ENCODE assay signal across 8 mouse cellular contexts in genomic region chr2:37765082-37765483, GRCm38 (mm10). TPM values are rescaled to one million over a fixed set of nuclear protein-coding genes. Genes with fewer than 3 reads are reported as not detected.
DNase-seq lines count a peak whose midpoint lies in the region; ATAC-seq and TF ChIP-seq lines count a peak whose summit lies in the region.

No protein-coding gene starts in this region.

- peak overlapping the region; percentile 57; the same call in 1 of the 2 replicates for H3K9ac ChIP-seq in heart, embryonic 13.5 days
- H3K9ac ChIP-seq in CH12.LX (ENCODE audit: insufficient read depth, low read depth), result peak overlapping the region; percentile 5; the same call in 1 of the 2 replicates
- no peak overlapping the region for H3K9ac ChIP-seq in neural tube, embryonic 15.5 days (replicated peaks)
- no peak overlapping the region for H3K9ac ChIP-seq in stomach, postnatal 0 days (ENCODE audit: low read length)

- no peak for ATAC-seq in heart, embryonic 13.5 days (ENCODE audit: extremely low read depth, insufficient number of reproducible peaks, low FRiP score, low TSS enrichment)
- no peak for ATAC-seq in neural tube, embryonic 15.5 days (ENCODE audit: low FRiP score)
- ATAC-seq in stomach, postnatal 0 days (ENCODE audit: low FRiP score, low TSS enrichment), result no peak

- H3K79me2 ChIP-seq in CH12.LX (replicated peaks; ENCODE audit: control insufficient read depth, extremely low read depth, insufficient read depth, poor library complexity, severe bottlenecking), result no peaks in the 10 kb centered on the region

- H3K4me3 ChIP-seq in heart, embryonic 13.5 days, result no peak overlapping the region
- H3K4me3 ChIP-seq in CH12.LX (replicated peaks in 1 of 3; ENCODE audit: low read depth in 2 of 3, low read length in 2 of 3, poor library complexity in 1 of 3), result peak overlapping the region in 1 of 3 experiments; percentile 15
- no peak overlapping the region for H3K4me3 ChIP-seq in neural tube, embryonic 15.5 days (replicated peaks)
- H3K4me3 ChIP-seq in stomach, postnatal 0 days (ENCODE audit: low read depth, low read length), result no peak overlapping the region

- no peak; the same call in 1 of the 2 replicates for TF ChIP-seq RAD21 in CH12.LX (IDR thresholded peaks at IDR 0.05; ENCODE audit: low read depth, low read length)

- peaks cover 57% of the 10 kb centered on the region for H3K4me1 ChIP-seq in heart, embryonic 13.5 days
- H3K4me1 ChIP-seq in CH12.LX (ENCODE audit: control insufficient read depth in 1 of 2, insufficient read depth in 2 of 2), result peaks cover 49 to 67% of the 10 kb centered on the region in 2 experiments
- H3K4me1 ChIP-seq in neural tube, embryonic 15.5 days, result peaks cover 55% of the 10 kb centered on the region
- H3K4me1 ChIP-seq in stomach, postnatal 0 days (replicated peaks; ENCODE audit: control insufficient read depth, insufficient read depth), result no peaks in the 10 kb centered on the region; the same call in 1 of the 2 replicates

- peak overlapping the region; percentile 73 for H3K27ac ChIP-seq in heart, embryonic 13.5 days (replicated peaks)
- peak overlapping the region; percentile 85 for H3K27ac ChIP-seq in CH12.LX (ENCODE audit: insufficient read depth, low read depth)
- no peak overlapping the region for H3K27ac ChIP-seq in neural tube, embryonic 15.5 days (replicated peaks)
- no peak overlapping the region for H3K27ac ChIP-seq in stomach, postnatal 0 days (replicated peaks)

- in situ Hi-C loops in CH12.LX (cut with MboI; ENCODE audit: low pct_ligation_motif_present, low pct_unique_long_range_greater_than_20kb, low sequenced_read_pairs), result loop anchor here (10.0 kb wide), 1 partner anchor 180 kb away; no protein-coding TSS in a partner anchor

- no peaks in the 10 kb centered on the region for H3K36me3 ChIP-seq in heart, embryonic 13.5 days
- no peaks in the 10 kb centered on the region for H3K36me3 ChIP-seq in CH12.LX (replicated peaks in 1 of 2; ENCODE audit: control insufficient read depth in 1 of 2, insufficient read depth in 1 of 2, low read length in 1 of 2)
- H3K36me3 ChIP-seq in neural tube, embryonic 15.5 days, result no peaks in the 10 kb centered on the region
- no peaks in the 10 kb centered on the region for H3K36me3 ChIP-seq in stomach, postnatal 0 days (ENCODE audit: control insufficient read depth, insufficient read depth, low read length)

- DNase-seq in heart, adult 8-10 months (ENCODE audit: low spot score), result no peak
- DNase-seq in CH12.LX (ENCODE audit: extremely low read depth), result peak; percentile 72
- DNase-seq in induced T-regulatory cell, adult 2 months (ENCODE audit: low read depth), result peak; percentile 23
- no peak for DNase-seq in gastrocnemius, postnatal 25 days
- DNase-seq in stomach, postnatal 0 days (ENCODE audit: low spot score), result no peak
- no peak for DNase-seq in MN1 (ENCODE audit: low spot score)

- H3K4me2 ChIP-seq in heart, embryonic 13.5 days, result peak overlapping the region; percentile 50
- H3K4me2 ChIP-seq in CH12.LX (ENCODE audit: insufficient read depth, low read depth, poor library complexity, severe bottlenecking), result peak overlapping the region; percentile 25
- H3K4me2 ChIP-seq in neural tube, embryonic 15.5 days, result peak overlapping the region; percentile 26
- H3K4me2 ChIP-seq in stomach, postnatal 0 days (replicated peaks; ENCODE audit: low read depth), result no peak overlapping the region

- TF ChIP-seq POLR2A in CH12.LX (IDR thresholded peaks at IDR 0.05; ENCODE audit: low read depth, low read length), result peak; percentile 61; the same call in 1 of the 2 replicates

- no peaks in the 10 kb centered on the region for H3K9me3 ChIP-seq in heart, embryonic 13.5 days
- H3K9me3 ChIP-seq in CH12.LX (replicated peaks; ENCODE audit: low read length), result no peaks in the 10 kb centered on the region
- H3K9me3 ChIP-seq in neural tube, embryonic 15.5 days (replicated peaks), result no peaks in the 10 kb centered on the region
- no peaks in the 10 kb centered on the region for H3K9me3 ChIP-seq in stomach, postnatal 0 days (ENCODE audit: control insufficient read depth, low read length)

- no peaks in the 10 kb centered on the region for H3K27me3 ChIP-seq in heart, embryonic 13.5 days (replicated peaks)
- no peaks in the 10 kb centered on the region for H3K27me3 ChIP-seq in CH12.LX (replicated peaks)
- H3K27me3 ChIP-seq in neural tube, embryonic 15.5 days (replicated peaks), result no peaks in the 10 kb centered on the region
- no peaks in the 10 kb centered on the region for H3K27me3 ChIP-seq in stomach, postnatal 0 days (ENCODE audit: control insufficient read depth, insufficient read depth, low read length)

- no peak for TF ChIP-seq CTCF in CH12.LX (conservative IDR thresholded peaks at IDR 0.05 in 1 of 2, IDR thresholded peaks at IDR 0.05 in 1 of 2; ENCODE audit: low read depth in 2 of 2, low read length in 2 of 2)
- no peak for TF ChIP-seq CTCF in stomach, postnatal 0 days (IDR thresholded peaks at IDR 0.05; ENCODE audit: low read depth)

- 8% methylated on average over 21 of the region's 21 CpGs for WGBS in heart, embryonic 13.5 days
- WGBS in neural tube, embryonic 15.5 days, result 20% methylated on average over 21 of the region's 21 CpGs
- WGBS in stomach, postnatal 0 days, result 41% methylated on average over 21 of the region's 21 CpGs

- dilution Hi-C loops in CH12.LX (cut with MboI; ENCODE audit: extremely low pct_ligation_motif_present, extremely low pct_unique_long_range_greater_than_20kb, low sequenced_read_pairs), result no loop called here

- TF ChIP-seq EP300 in CH12.LX (IDR thresholded peaks at IDR 0.05; ENCODE audit: low read length), result peak; percentile 64; the same call in 1 of the 2 replicates
- no peak for TF ChIP-seq EP300 in stomach, postnatal 0 days (optimal IDR thresholded peaks at IDR 0.05)

TF ChIP-seq in CH12.LX, 34 proteins besides CTCF, POLR2A, EP300 and RAD21 (continues in another document):
- TF ChIP-seq MAFK (IDR thresholded peaks at IDR 0.05; ENCODE audit: insufficient replicate concordance, low read length) (no peak), UBTF (IDR thresholded peaks at IDR 0.05; ENCODE audit: low read depth, low read length) (peak; percentile 25; the same call in 1 of the 2 replicates), HCFC1 (IDR thresholded peaks at IDR 0.05; ENCODE audit: low read depth, low read length) (peak; percentile 38; the same call in 1 of the 2 replicates), ZC3H11A (IDR thresholded peaks at IDR 0.05; ENCODE audit: low read depth, low read length) (no peak), ZKSCAN1 (IDR thresholded peaks at IDR 0.05; ENCODE audit: borderline replicate concordance, low read depth, low read length) (no peak), MAX (IDR thresholded peaks at IDR 0.05; ENCODE audit: low read length) (peak; percentile 86), PAX5 (IDR thresholded peaks at IDR 0.05; ENCODE audit: low read length) (no peak), TCF12 (IDR thresholded peaks at IDR 0.05; ENCODE audit: low read depth, low read length) (peak; percentile 86), MAZ (IDR thresholded peaks at IDR 0.05; ENCODE audit: low read depth, low read length) (peak; percentile 78), JUND (conservative IDR thresholded peaks at IDR 0.05; ENCODE audit: low read depth, low read length) (0 out of 2 replicates have a peak, but pooled peaks have one; percentile 4), NELFE (IDR thresholded peaks at IDR 0.05; ENCODE audit: low read depth, low read length) (peak; percentile 52; the same call in 1 of the 2 replicates), MEF2A (IDR thresholded peaks at IDR 0.05; ENCODE audit: borderline replicate concordance, low read depth, low read length) (peak; percentile 96), USF2 (conservative IDR thresholded peaks at IDR 0.05; ENCODE audit: low read depth, low read length) (no peak), BHLHE40 (IDR thresholded peaks at IDR 0.05; ENCODE audit: low read depth, low read length) (peak; percentile 85), POLR2AphosphoS2 (IDR thresholded peaks at IDR 0.05; ENCODE audit: low read depth, low read length) (no peak), MXI1 (IDR thresholded peaks at IDR 0.05; ENCODE audit: low read depth, low read length) (peak; percentile 58; the same call in 1 of the 2 replicates), CHD2 (IDR thresholded peaks at IDR 0.05; ENCODE audit: low read length) (0 out of 2 replicates have a peak, but pooled peaks have one; percentile 32), ZMIZ1 (IDR thresholded peaks at IDR 0.05; ENCODE audit: low read depth, low read length) (no peak), SIN3A (IDR thresholded peaks at IDR 0.05; ENCODE audit: low read length) (peak; percentile 61), SMC3 (IDR thresholded peaks at IDR 0.05; ENCODE audit: low read depth, low read length) (no peak), GABPA (IDR thresholded peaks at IDR 0.05; ENCODE audit: insufficient replicate concordance, low read depth, low read length) (no peak), E2F4 (IDR thresholded peaks at IDR 0.05; ENCODE audit: insufficient replicate concordance, low read depth, low read length) (no peak), ZNF384 (IDR thresholded peaks at IDR 0.05; ENCODE audit: low read depth, low read length) (0 out of 2 replicates have a peak, but pooled peaks have one; percentile 19), RCOR1 (conservative IDR thresholded peaks at IDR 0.05; ENCODE audit: low read depth, low read length) (no peak), JUN (IDR thresholded peaks at IDR 0.05; ENCODE audit: insufficient read depth, low read depth, low read length) (no peak), KAT2A (IDR thresholded peaks at IDR 0.05; ENCODE audit: insufficient replicate concordance, low read length) (no peak), CHD1 (IDR thresholded peaks at IDR 0.05; ENCODE audit: low read depth, low read length) (no peak), IRF4 (IDR thresholded peaks at IDR 0.05; ENCODE audit: low read depth, low read length) (peak; percentile 82), MYC (IDR thresholded peaks at IDR 0.05; ENCODE audit: low read depth, low read length) (peak; percentile 89), USF1 (IDR thresholded peaks at IDR 0.05; ENCODE audit: low read depth, low read length) (no peak), TBP (conservative IDR thresholded peaks at IDR 0.05; ENCODE audit: low read depth, low read length) (peak; percentile 70), ETS1 (conservative IDR thresholded peaks at IDR 0.05; ENCODE audit: low read depth, low read length) (peak; percentile 65)

RNA-seq across cellular contexts. Expression of gene Crb2, which starts 11.0 kb away (rescaled TPM):
- polyA plus RNA-seq in heart, embryonic 13.5 days (2015; fragmentation: Nextera tagmentation; extraction: Ambion mirVana), result 3.0 and 4.0 TPM in 2 replicates
- 1 to 10 TPM in 1 of 4 experiments, under 1 TPM in 3; 0.41 to 1.1 (median 0.77) TPM for total RNA-seq in heart, adult 8-10 months (2022)
- total RNA-seq in CH12.LX (2012; rRNA removed) (0.04 and 0.13 TPM in 2 replicates), CH12.LX (2014; rRNA removed) (not detected in 2 replicates)
- polyA plus RNA-seq in CH12.LX (2012; ENCODE audit: insufficient read length, low read depth), result 0.07 TPM in 2 replicates
- 2.5 and 2.6 TPM in 2 replicates for polyA plus RNA-seq in neural tube, embryonic 15.5 days (2015; fragmentation: Nextera tagmentation; extraction: Ambion mirVana)
- total RNA-seq in gastrocnemius, postnatal 25 days (2021), result not detected
- polyA plus RNA-seq in stomach, postnatal 0 days (2015; fragmentation: Nextera tagmentation; extraction: Ambion mirVana), result 0.47 and 0.74 TPM in 2 replicates

Comparison
In these comparisons a context has a peak if more than half of its experiments do, and no peak if none do; other contexts are left out.
1. H3K27ac ChIP-seq: peak in heart, embryonic 13.5 days (single experiment) and CH12.LX (single experiment); none in neural tube, embryonic 15.5 days (single experiment) and stomach, postnatal 0 days (single experiment).
2. H3K9ac ChIP-seq: peak in heart, embryonic 13.5 days (single experiment) and CH12.LX (single experiment); none in neural tube, embryonic 15.5 days (single experiment) and stomach, postnatal 0 days (single experiment).
3. DNase-seq: peak in CH12.LX (single experiment) and induced T-regulatory cell, adult 2 months (single experiment); none in heart, adult 8-10 months (single experiment), gastrocnemius, postnatal 25 days (single experiment), stomach, postnatal 0 days (single experiment) and MN1 (single experiment).